8 mouse cellular contexts compared by ENCODE assay signal in genomic region chr14:72983456-72983855, GRCm38 (mm10).
A peak's percentile ranks its signal among the peaks of the same experiment; 100 is the strongest.
DNase-seq lines count a peak whose midpoint lies in the region; ATAC-seq and TF ChIP-seq lines count a peak whose summit lies in the region.

No protein-coding gene starts in this region.

- peak overlapping the region; percentile 7 for H3K4me3 ChIP-seq in C2C12 (ENCODE audit: insufficient read depth, poor library complexity, severe bottlenecking)
- H3K4me3 ChIP-seq in bone marrow macrophage, adult 2 months (ENCODE audit: insufficient read depth, low read length): peak overlapping the region; percentile 22
- no peak overlapping the region for H3K4me3 ChIP-seq in embryonic fibroblast, embryonic 13.5 days (ENCODE audit: insufficient read depth, low read length)
- no peak overlapping the region for H3K4me3 ChIP-seq in heart, embryonic 11.5 days (ENCODE audit: low read depth, low read length)
- peak overlapping the region; percentile 22 for H3K4me3 ChIP-seq in kidney, embryonic 15.5 days (replicated peaks)
- 0 out of 2 replicates have a peak overlapping the region, but pooled peaks have one; percentile 11 for H3K4me3 ChIP-seq in limb, embryonic 15.5 days

- H3K27me3 ChIP-seq in C2C12 (ENCODE audit: control insufficient read depth, insufficient read depth, insufficient read length): no peaks in the 10 kb centered on the region
- no peaks in the 10 kb centered on the region for H3K27me3 ChIP-seq in heart, embryonic 11.5 days (ENCODE audit: control insufficient read depth, insufficient read depth, low read length)
- no peaks in the 10 kb centered on the region for H3K27me3 ChIP-seq in kidney, embryonic 15.5 days
- no peaks in the 10 kb centered on the region for H3K27me3 ChIP-seq in limb, embryonic 15.5 days
- no peaks in the 10 kb centered on the region for H3K27me3 ChIP-seq in splenic B cell, adult 2 months (ENCODE audit: control insufficient read depth, insufficient read depth, low read length, poor library complexity, severe bottlenecking)

- no peak overlapping the region for H3ac ChIP-seq in C2C12 (ENCODE audit: control insufficient read depth, insufficient read length, low read depth)

- no peak for TF ChIP-seq POLR2A in bone marrow macrophage, adult 2 months (IDR thresholded peaks at IDR 0.05; ENCODE audit: borderline replicate concordance, low read depth, low read length)
- no peak for TF ChIP-seq POLR2A in embryonic fibroblast, embryonic 13.5 days (IDR thresholded peaks at IDR 0.05; ENCODE audit: low read depth, low read length)

- no peaks in the 10 kb centered on the region for H3K9me3 ChIP-seq in heart, embryonic 11.5 days (replicated peaks; ENCODE audit: control insufficient read depth, low read length)
- H3K9me3 ChIP-seq in kidney, embryonic 15.5 days (replicated peaks): no peaks in the 10 kb centered on the region
- H3K9me3 ChIP-seq in limb, embryonic 15.5 days: no peaks in the 10 kb centered on the region

- peak; percentile 44 for TF ChIP-seq CTCF in C2C12 (IDR thresholded peaks at IDR 0.05; ENCODE audit: control insufficient read depth, insufficient read depth, insufficient read length)
- peak; percentile 85 for TF ChIP-seq CTCF in bone marrow macrophage, adult 2 months (IDR thresholded peaks at IDR 0.05; ENCODE audit: low read depth, low read length)
- peak; percentile 51; the same call in 1 of the 2 replicates for TF ChIP-seq CTCF in embryonic fibroblast, embryonic 13.5 days (IDR thresholded peaks at IDR 0.05; ENCODE audit: borderline replicate concordance, insufficient read depth, low read length)

- peak; percentile 18 to 56 for DNase-seq in monocyte, adult 2 months (ENCODE audit: low read depth in 1 of 2, low spot score in 2 of 2)
- DNase-seq in splenic B cell, adult 2 months (ENCODE audit: low read depth, low spot score): peak; percentile 74

- 13% methylated on average over 11 of the region's 11 CpGs for WGBS in heart, embryonic 11.5 days (ENCODE audit: insufficient replicate concordance)
- 7% methylated on average over 11 of the region's 11 CpGs for WGBS in kidney, embryonic 15.5 days
- WGBS in limb, embryonic 15.5 days: 6% methylated on average over 11 of the region's 11 CpGs

- H3K79me2 ChIP-seq in C2C12 (ENCODE audit: control insufficient read depth, insufficient read depth): no peaks in the 10 kb centered on the region

- peaks cover 19% of the 10 kb centered on the region for H3K4me1 ChIP-seq in bone marrow macrophage, adult 2 months (ENCODE audit: control insufficient read depth, insufficient read depth, low read length)
- H3K4me1 ChIP-seq in embryonic fibroblast, embryonic 13.5 days (ENCODE audit: control insufficient read depth, insufficient read depth, low read length): peaks cover 5% of the 10 kb centered on the region
- no peaks in the 10 kb centered on the region for H3K4me1 ChIP-seq in heart, embryonic 11.5 days (ENCODE audit: control insufficient read depth, insufficient read depth, low read length)
- H3K4me1 ChIP-seq in kidney, embryonic 15.5 days: peaks cover 10% of the 10 kb centered on the region
- 0 out of 2 replicates have a peak, but pooled peaks cover 3% of the 10 kb centered on the region for H3K4me1 ChIP-seq in limb, embryonic 15.5 days

- no peaks in the 10 kb centered on the region for H3K79me3 ChIP-seq in C2C12 (ENCODE audit: low read depth)

- no peaks in the 10 kb centered on the region for H3K36me3 ChIP-seq in C2C12 (ENCODE audit: control insufficient read depth, insufficient read depth)
- H3K36me3 ChIP-seq in heart, embryonic 11.5 days (ENCODE audit: control insufficient read depth, insufficient read depth, low read length): no peaks in the 10 kb centered on the region
- no peaks in the 10 kb centered on the region for H3K36me3 ChIP-seq in kidney, embryonic 15.5 days
- no peaks in the 10 kb centered on the region for H3K36me3 ChIP-seq in limb, embryonic 15.5 days
- no peaks in the 10 kb centered on the region for H3K36me3 ChIP-seq in splenic B cell, adult 2 months (ENCODE audit: control insufficient read depth, insufficient read depth, low read length, poor library complexity, severe bottlenecking)

- no peak overlapping the region for H3K9ac ChIP-seq in heart, embryonic 11.5 days (ENCODE audit: low read depth, low read length)
- H3K9ac ChIP-seq in kidney, embryonic 15.5 days: no peak overlapping the region
- 0 out of 2 replicates have a peak overlapping the region, but pooled peaks have one; percentile 0 for H3K9ac ChIP-seq in limb, embryonic 15.5 days

- peak overlapping the region; percentile 47 for H3K4me2 ChIP-seq in heart, embryonic 11.5 days
- H3K4me2 ChIP-seq in kidney, embryonic 15.5 days: peak overlapping the region; percentile 50
- H3K4me2 ChIP-seq in limb, embryonic 15.5 days: peak overlapping the region; percentile 27

- H3K27ac ChIP-seq in bone marrow macrophage, adult 2 months (ENCODE audit: insufficient read depth, low read depth, low read length): peak overlapping the region; percentile 43
- peak overlapping the region; percentile 51; the same call in 1 of the 2 replicates for H3K27ac ChIP-seq in embryonic fibroblast, embryonic 13.5 days (ENCODE audit: insufficient read depth, low read length)
- H3K27ac ChIP-seq in heart, embryonic 11.5 days (ENCODE audit: low read depth, low read length): no peak overlapping the region
- no peak overlapping the region for H3K27ac ChIP-seq in kidney, embryonic 15.5 days
- no peak overlapping the region for H3K27ac ChIP-seq in limb, embryonic 15.5 days

- ATAC-seq in heart, embryonic 11.5 days (replicated peaks; ENCODE audit: insufficient number of reproducible peaks, low FRiP score, low TSS enrichment): no peak
- ATAC-seq in kidney, embryonic 15.5 days (replicated peaks; ENCODE audit: low FRiP score): 0 out of 2 replicates have a peak, but pooled peaks have one; percentile 20
- ATAC-seq in limb, embryonic 15.5 days (ENCODE audit: insufficient number of reproducible peaks, low FRiP score, low TSS enrichment, low read depth): no peak

TF ChIP-seq in C2C12, 6 proteins besides CTCF, POLR2A, EP300 and RAD21:
- TF ChIP-seq USF1 (IDR thresholded peaks at IDR 0.05; ENCODE audit: low read depth): no peak
- no peak for TF ChIP-seq CEBPB (IDR thresholded peaks at IDR 0.05; ENCODE audit: low read depth)
- peak; percentile 10 for TF ChIP-seq FOSL1 (IDR thresholded peaks at IDR 0.05; ENCODE audit: insufficient read depth, low read length, poor library complexity, severe bottlenecking)
- no peak for TF ChIP-seq MYOG (IDR thresholded peaks at IDR 0.05; ENCODE audit: control insufficient read depth, extremely low read depth, insufficient read length)
- peak; percentile 65 for TF ChIP-seq MAX (IDR thresholded peaks at IDR 0.05)
- TF ChIP-seq MYOD1 (IDR thresholded peaks at IDR 0.05; ENCODE audit: control insufficient read depth, insufficient read length, low read depth): peak; percentile 75

Comparison
In these comparisons a context has a peak if more than half of its experiments do, and no peak if none do; other contexts are left out.
1. H3K4me3 ChIP-seq: peak in C2C12 (single experiment), bone marrow macrophage, adult 2 months (single experiment), kidney, embryonic 15.5 days (single experiment) and limb, embryonic 15.5 days (single experiment); none in embryonic fibroblast, embryonic 13.5 days (single experiment) and heart, embryonic 11.5 days (single experiment).
2. H3K27ac ChIP-seq: peak in bone marrow macrophage, adult 2 months (single experiment) and embryonic fibroblast, embryonic 13.5 days (single experiment); none in heart, embryonic 11.5 days (single experiment), kidney, embryonic 15.5 days (single experiment) and limb, embryonic 15.5 days (single experiment).
3. Peak in every context shown above with its lines, with median percentiles within 50 percentile points of each other: CTCF ChIP-seq and H3K4me2 ChIP-seq.